Mouse (Mus musculus) thymus, adult 2 months (tissue): ENCODE results near the gene Rarb. TPM values are rescaled to one million over a fixed set of nuclear protein-coding genes. Genes with fewer than 3 reads are reported as not detected.

Source experiments
- DNase-seq: peaks from one replicate; pipeline ENCODE4 v3.0.0; 2021
- H3K27ac ChIP-seq: fragments of 200-500 bp; 2 replicates; pipeline ENCODE4 v1.5.1; 2012; ENCODE audit warnings: low read length, control low read depth; ENCODE audit not compliant: control insufficient read depth, insufficient read depth
- H3K27me3 ChIP-seq: fragments of 200-500 bp; 2 replicates; pipeline ENCODE4 v1.6.1; 2012; ENCODE audit warnings: mild to moderate bottlenecking, low read length, moderate library complexity, mixed read lengths; ENCODE audit not compliant: control insufficient read depth, insufficient read depth
- H3K36me3 ChIP-seq: fragments of 200-500 bp; 2 replicates; pipeline ENCODE4 v1.6.1; 2012; ENCODE audit warnings: mild to moderate bottlenecking, low read length, moderate library complexity; ENCODE audit not compliant: control insufficient read depth, insufficient read depth
- H3K4me1 ChIP-seq: fragments of 200-500 bp; replicated peaks from 2 replicates; pipeline ENCODE4 v1.6.1; 2012; ENCODE audit warnings: low read length; ENCODE audit not compliant: control insufficient read depth, insufficient read depth
- H3K4me3 ChIP-seq: fragments of 200-500 bp; 2 replicates; pipeline ENCODE4 v1.5.1; 2012; ENCODE audit warnings: mild to moderate bottlenecking, low read length, control low read depth, moderate library complexity; ENCODE audit not compliant: control insufficient read depth, insufficient read depth
- CTCF ChIP-seq: fragments of 200-500 bp; IDR thresholded peaks from 2 replicates; pipeline ENCODE4 v1.5.1; 2012; ENCODE audit warnings: mild to moderate bottlenecking, control low read depth, low read length, moderate library complexity, borderline replicate concordance; ENCODE audit not compliant: control insufficient read depth, poor library complexity, insufficient read depth; ENCODE audit errors: extremely low read depth
- POLR2A ChIP-seq: fragments of 200-500 bp; IDR thresholded peaks from 2 replicates; pipeline ENCODE4 v1.6.1; 2012; ENCODE audit warnings: mild to moderate bottlenecking, low read length, control low read depth, moderate library complexity; ENCODE audit not compliant: control insufficient read depth, poor library complexity, insufficient read depth; ENCODE audit errors: extremely low read depth
- WGBS: fragments of 180-500 bp; shearing (Covaris S2); methylation state at CpG from one replicate; pipeline ENCODE4 v1.1.7; 2018; 5-methylcytosine and 5-hydroxymethylcytosine counted together
- polyA plus RNA-seq: library from polyadenylated mRNA; depleted of rRNA; stranded (reverse); fragments of >200 nt; gene quantifications from 2 replicates; pipeline ENCODE4 v1.2.3, GENCODE M21; 2012

The Rarb gene
- polyA plus RNA-seq, 1 experiment: 2.9 TPM

- no peaks in the 10 kb centered on the region for H3K36me3 ChIP-seq
- H3K27ac ChIP-seq: no peak overlapping the region
- H3K4me3 ChIP-seq: no peak overlapping the region
- TF ChIP-seq POLR2A (no peak), CTCF (no peak)
- H3K27me3 ChIP-seq: no peaks in the 10 kb centered on the region
- WGBS: 76% methylated on average over 4 of the region's 4 CpGs
- no peaks in the 10 kb centered on the region for H3K4me1 ChIP-seq
- no peak for DNase-seq
Measured at GRCm38 (mm10) chr14:16537433-16537832, 281.5 kb downstream of the Rarb start.

GRCm38 (mm10) chr14:16528631-16529030, 290.3 kb downstream of the Rarb start:
- no peaks in the 10 kb centered on the region for H3K4me1 ChIP-seq
- no peak overlapping the region for H3K4me3 ChIP-seq
- no peak for DNase-seq
- no peaks in the 10 kb centered on the region for H3K27me3 ChIP-seq
- 94% methylated on average over 2 of the region's 2 CpGs for WGBS
- no peak overlapping the region for H3K27ac ChIP-seq
- no peak for TF ChIP-seq POLR2A
- no peaks in the 10 kb centered on the region for H3K36me3 ChIP-seq

GRCm38 (mm10) chr14:16526120-16526519, 292.8 kb downstream of the Rarb start:
- WGBS: 91% methylated on average over 3 of the region's 3 CpGs
- no peak overlapping the region for H3K27ac ChIP-seq

GRCm38 (mm10) chr14:16525137-16525924, 293.6 kb downstream of the Rarb start:
- TF ChIP-seq CTCF (no peak), POLR2A (no peak)
- 96% methylated on average over 5 of the region's 5 CpGs for WGBS

More at GRCm38 (mm10) chr14:16526120-16526519, 292.8 kb downstream of the Rarb start:
- H3K4me3 ChIP-seq: no peak overlapping the region
- no peak for DNase-seq
- TF ChIP-seq CTCF (no peak), POLR2A (no peak)
- no peaks in the 10 kb centered on the region for H3K4me1 ChIP-seq
- H3K36me3 ChIP-seq: no peaks in the 10 kb centered on the region
- H3K27me3 ChIP-seq: no peaks in the 10 kb centered on the region

GRCm38 (mm10) chr14:16522852-16523251, 296.1 kb downstream of the Rarb start:
- Histone ChIP-seq H3K36me3 (no peaks in the 10 kb centered on the region), H3K27ac (no peak overlapping the region), H3K4me1 (no peaks in the 10 kb centered on the region), H3K4me3 (no peak overlapping the region), H3K27me3 (no peaks in the 10 kb centered on the region)
- TF ChIP-seq CTCF (no peak), POLR2A (no peak)
- DNase-seq: no peak
- WGBS: 100% methylated on average over 3 of the region's 3 CpGs

More at GRCm38 (mm10) chr14:16525137-16525924, 293.6 kb downstream of the Rarb start:
- no peak for DNase-seq
- Histone ChIP-seq H3K27me3 (no peaks in the 10 kb centered on the region), H3K27ac (no peak overlapping the region), H3K4me3 (no peak overlapping the region), H3K36me3 (no peaks in the 10 kb centered on the region), H3K4me1 (no peaks in the 10 kb centered on the region)

- Histone ChIP-seq H3K27ac (no peak overlapping the region), H3K4me3 (no peak overlapping the region), H3K36me3 (no peaks in the 10 kb centered on the region), H3K27me3 (no peaks in the 10 kb centered on the region), H3K4me1 (no peaks in the 10 kb centered on the region)
- no peak for DNase-seq
- TF ChIP-seq CTCF: no peak
- no peak for TF ChIP-seq POLR2A
- 73% methylated on average over 8 of the region's 8 CpGs for WGBS
Measured at GRCm38 (mm10) chr14:16519588-16520167, 299.3 kb downstream of the Rarb start.

- no peak for DNase-seq
- TF ChIP-seq POLR2A (no peak), CTCF (no peak)
- Histone ChIP-seq H3K27me3 (no peaks in the 10 kb centered on the region), H3K4me1 (no peaks in the 10 kb centered on the region), H3K36me3 (no peaks in the 10 kb centered on the region), H3K4me3 (no peak overlapping the region), H3K27ac (no peak overlapping the region)
Measured at GRCm38 (mm10) chr14:16517958-16518357, 301.0 kb downstream of the Rarb start.
